Mouse (Mus musculus) bone marrow macrophage, adult 2 months (primary cell): ENCODE data around the gene Svop.

Experiments
- CTCF ChIP-seq: IDR thresholded peaks from 2 replicates; pipeline ENCODE4 v1.5.1; 2012; ENCODE audit warnings: low read depth, mild to moderate bottlenecking, low read length, moderate library complexity
- POLR2A ChIP-seq: IDR thresholded peaks from 2 replicates; pipeline ENCODE4 v1.6.1; 2012; ENCODE audit warnings: mild to moderate bottlenecking, low read depth, low read length, borderline replicate concordance

DNA sequence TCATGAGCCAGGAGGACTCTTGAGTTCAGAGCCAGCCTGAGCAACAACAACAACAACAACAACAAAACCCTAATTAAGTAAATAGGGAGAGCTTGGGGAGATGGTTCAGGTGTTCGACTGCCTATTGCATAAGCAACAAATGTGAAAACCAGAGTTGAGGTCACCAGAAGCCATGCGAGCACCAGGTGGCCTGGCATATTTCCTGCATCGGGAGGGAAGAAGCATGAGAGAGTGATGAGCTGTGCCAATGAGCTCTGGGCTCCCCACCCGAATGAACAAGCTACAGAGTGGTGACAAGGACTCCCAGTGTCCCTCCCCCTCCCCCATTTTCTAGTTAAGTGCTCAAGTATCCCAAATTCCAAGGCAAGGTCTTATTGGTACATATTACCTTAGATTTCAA, 10.5 kb upstream of the Svop start:
- TF ChIP-seq CTCF (no peak), POLR2A (no peak)
